Mouse (Mus musculus) MEL (cell line): Measurements from ENCODE around the gene Apba2. TPM values are rescaled to one million over a fixed set of nuclear protein-coding genes. Genes with fewer than 3 reads are reported as not detected.

ENCODE experiments used
- DNase-seq: peaks from one replicate; pipeline ENCODE4 v3.0.0; 2011; ENCODE audit warnings: low read depth, low spot score
- H3K27ac ChIP-seq: 2 replicates; pipeline ENCODE4 v1.5.1; 2012; ENCODE audit warnings: low read depth, mild to moderate bottlenecking, control low read depth, low read length, moderate library complexity; ENCODE audit not compliant: control insufficient read depth
- H3K27me3 ChIP-seq, 2 experiments: fragments of 150-350 bp in 1 of 2; sonication (generic) in 1 of 2; 2 replicates each; pipeline ENCODE4 v1.6.1; 2012; ENCODE audit warnings: low read length in 2 of 2, mild to moderate bottlenecking in 2 of 2, improper control_type of control experiment in 1 of 2, moderate library complexity in 1 of 2; ENCODE audit not compliant: insufficient read depth in 2 of 2, control insufficient read depth in 1 of 2
- H3K36me3 ChIP-seq, 2 experiments: 2 replicates each; pipeline ENCODE4 v1.6.1; 2012 to 2014; ENCODE audit warnings: low read length in 2 of 2, improper control_type of control experiment in 1 of 2, inconsistent platforms in 1 of 2, mild to moderate bottlenecking in 1 of 2; ENCODE audit not compliant: insufficient read depth in 2 of 2, control insufficient read depth in 1 of 2
- H3K4me1 ChIP-seq, 2 experiments: fragments of 150-350 bp in 1 of 2; sonication (generic) in 1 of 2; 2 replicates each; pipeline ENCODE4 v1.6.1; 2012; ENCODE audit warnings: low read length in 2 of 2, improper control_type of control experiment in 1 of 2, mild to moderate bottlenecking in 1 of 2; ENCODE audit not compliant: insufficient read depth in 2 of 2, control insufficient read depth in 1 of 2
- H3K4me3 ChIP-seq, 2 experiments: fragments of 150-350 bp in 1 of 2; sonication (generic) in 1 of 2; 2 replicates each; pipeline ENCODE4 v1.5.1; 2012; ENCODE audit warnings: low read depth in 2 of 2, low read length in 2 of 2, mild to moderate bottlenecking in 2 of 2, moderate library complexity in 2 of 2, control low read depth in 1 of 2, improper control_type of control experiment in 1 of 2; ENCODE audit not compliant: control insufficient read depth in 1 of 2, insufficient read depth in 1 of 2
- H3K79me2 ChIP-seq: 2 replicates; pipeline ENCODE4 v1.6.1; 2012; ENCODE audit warnings: mild to moderate bottlenecking, low read length, moderate library complexity; ENCODE audit not compliant: control insufficient read depth, poor library complexity, insufficient read depth
- H3K9ac ChIP-seq: 2 replicates; pipeline ENCODE4 v1.6.1; 2012; ENCODE audit warnings: low read depth, mild to moderate bottlenecking, control low read depth, low read length, moderate library complexity; ENCODE audit not compliant: control insufficient read depth, poor library complexity, severe bottlenecking
- H3K9me3 ChIP-seq: fragments of 150-350 bp; sonication (generic); replicated peaks from 2 replicates; pipeline ENCODE4 v1.6.1; 2012; ENCODE audit warnings: mild to moderate bottlenecking, low read length, improper control_type of control experiment, moderate library complexity; ENCODE audit not compliant: insufficient read depth
- BHLHE40 ChIP-seq: IDR thresholded peaks from 2 replicates; pipeline ENCODE4 v1.6.1; 2012; ENCODE audit warnings: low read depth, mild to moderate bottlenecking, inconsistent platforms, low read length, improper control_type of control experiment, borderline replicate concordance
- CHD1 ChIP-seq: IDR thresholded peaks from 2 replicates; pipeline ENCODE4 v1.6.1; 2012; ENCODE audit warnings: low read depth, mild to moderate bottlenecking, inconsistent platforms, low read length, improper control_type of control experiment
- CTCF ChIP-seq, 3 experiments: IDR thresholded peaks in 2 of 3; conservative IDR thresholded peaks in 1 of 3; 2 replicates each; pipeline ENCODE4 v1.5.1; 2011 to 2012; ENCODE audit warnings: low read length in 3 of 3, low read depth in 2 of 3, mild to moderate bottlenecking in 2 of 3, improper control_type of control experiment in 1 of 3, inconsistent platforms in 1 of 3, mixed read lengths in 1 of 3, moderate library complexity in 1 of 3; ENCODE audit not compliant: control insufficient read depth in 1 of 3, insufficient read depth in 1 of 3, poor library complexity in 1 of 3, severe bottlenecking in 1 of 3
- E2F4 ChIP-seq: IDR thresholded peaks from 2 replicates; pipeline ENCODE4 v1.6.1; 2011; ENCODE audit warnings: low read depth, low read length, improper control_type of control experiment, borderline replicate concordance
- MXI1 ChIP-seq: IDR thresholded peaks from 2 replicates; pipeline ENCODE4 v1.6.1; 2011; ENCODE audit warnings: mild to moderate bottlenecking, low read depth, low read length, improper control_type of control experiment
- MYB ChIP-seq: IDR thresholded peaks from 2 replicates; pipeline ENCODE4 v1.6.1; 2011; ENCODE audit warnings: mild to moderate bottlenecking, low read depth, low read length, improper control_type of control experiment
- MYC ChIP-seq: IDR thresholded peaks from 2 replicates; pipeline ENCODE4 v1.6.1; 2011; ENCODE audit warnings: low read depth, mild to moderate bottlenecking, low read length, improper control_type of control experiment, moderate library complexity
- NELFE ChIP-seq: IDR thresholded peaks from 2 replicates; pipeline ENCODE4 v1.6.1; 2011; ENCODE audit warnings: low read depth, low read length, improper control_type of control experiment
- POLR2A ChIP-seq, 2 experiments: IDR thresholded peaks; 2 replicates each; pipeline ENCODE4 v1.6.1; 2011 to 2012; ENCODE audit warnings: low read length in 2 of 2, mild to moderate bottlenecking in 2 of 2, control low read depth in 1 of 2, improper control_type of control experiment in 1 of 2, low read depth in 1 of 2, moderate library complexity in 1 of 2; ENCODE audit not compliant: control insufficient read depth in 1 of 2, insufficient read depth in 1 of 2, poor library complexity in 1 of 2
- POLR2AphosphoS5 ChIP-seq: IDR thresholded peaks from 2 replicates; pipeline ENCODE4 v1.6.1; 2012; ENCODE audit warnings: low read depth, borderline replicate concordance, mild to moderate bottlenecking, inconsistent platforms, low read length, moderate library complexity, mixed read lengths
- SIN3A ChIP-seq: IDR thresholded peaks from 2 replicates; pipeline ENCODE4 v1.6.1; 2012; ENCODE audit warnings: low read length, improper control_type of control experiment, inconsistent platforms
- SMC3 ChIP-seq: IDR thresholded peaks from 2 replicates; pipeline ENCODE4 v1.6.1; 2011; ENCODE audit warnings: low read depth, low read length, improper control_type of control experiment
- TBP ChIP-seq: IDR thresholded peaks from 2 replicates; pipeline ENCODE4 v1.8.0; 2011; ENCODE audit warnings: low read depth, low read length, improper control_type of control experiment
- TCF12 ChIP-seq: IDR thresholded peaks from 2 replicates; pipeline ENCODE4 v1.6.1; 2014; ENCODE audit warnings: low read depth, mild to moderate bottlenecking, inconsistent platforms, low read length, improper control_type of control experiment, moderate library complexity
- ZC3H11A ChIP-seq: IDR thresholded peaks from 2 replicates; pipeline ENCODE4 v1.6.1; 2012; ENCODE audit warnings: low read depth, mild to moderate bottlenecking, inconsistent platforms, low read length, improper control_type of control experiment
- ZMIZ1 ChIP-seq: IDR thresholded peaks from 2 replicates; pipeline ENCODE4 v1.6.1; 2012; ENCODE audit warnings: low read depth, mild to moderate bottlenecking, inconsistent platforms, low read length, improper control_type of control experiment, moderate library complexity
- polyA plus RNA-seq, 2 experiments: library from polyadenylated mRNA; stranded (reverse) in 1 of 2; unstranded in 1 of 2; fragments of >175 nt in 1 of 2; fragments of >200 nt in 1 of 2; gene quantifications; 2 replicates each; pipeline versions ENCODE4 v1.2.1 to v1.2.4; 2012; ENCODE audit warnings: low replicate concordance in 2 of 2, low read depth in 1 of 2; ENCODE audit not compliant: insufficient read length in 2 of 2, insufficient read depth in 1 of 2, missing spikeins in 1 of 2
- total RNA-seq: library from RNA; depleted of rRNA; stranded (reverse); fragments of 300-350 nt; gene quantifications from 2 replicates; pipeline ENCODE4 v1.2.3, GENCODE M21; 2012

Apba2 gene
- total and polyA plus RNA-seq, 3 experiments: not detected

DNA sequence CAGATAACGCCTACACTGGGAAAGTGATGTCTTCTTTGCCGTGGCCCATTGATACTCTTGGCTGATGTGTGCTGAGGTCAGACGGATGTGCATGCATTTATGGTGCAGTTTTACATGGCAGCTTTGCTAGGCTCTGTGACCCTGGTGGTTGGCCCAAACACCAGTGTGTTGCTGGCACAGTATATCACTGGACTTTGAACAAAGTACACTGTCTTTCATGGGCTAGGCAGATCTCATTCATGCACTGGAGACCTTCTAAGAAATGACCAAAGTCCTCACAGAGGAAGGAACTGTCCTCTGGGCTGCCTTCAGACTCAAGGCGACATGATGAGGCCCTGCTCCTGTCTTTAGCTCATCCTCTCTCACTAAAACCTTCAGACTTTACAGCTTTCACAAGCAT, 166.5 kb downstream of the Apba2 start:
- H3K9ac ChIP-seq: no peak overlapping the region
- H3K27me3 ChIP-seq: no peaks in the 10 kb centered on the region
- no peak overlapping the region for H3K27ac ChIP-seq
- H3K36me3 ChIP-seq: no peaks in the 10 kb centered on the region
- no peak for DNase-seq
- H3K4me1 ChIP-seq: no peaks in the 10 kb centered on the region
- H3K4me3 ChIP-seq: no peak overlapping the region
- H3K9me3 ChIP-seq: no peaks in the 10 kb centered on the region
- no peaks in the 10 kb centered on the region for H3K79me2 ChIP-seq
- TF ChIP-seq MXI1 (no peak), ZC3H11A (no peak), NELFE (no peak), CHD1 (no peak), POLR2A (IDR thresholded peaks at IDR 0.05; ENCODE audit: control insufficient read depth in 1 of 2, insufficient read depth in 1 of 2, low read depth in 1 of 2, low read length in 2 of 2, poor library complexity in 1 of 2) (no peak), BHLHE40 (no peak), E2F4 (no peak), SIN3A (no peak), CTCF (IDR thresholded peaks at IDR 0.05 in 2 of 3, conservative IDR thresholded peaks at IDR 0.05 in 1 of 3; ENCODE audit: control insufficient read depth in 1 of 3, insufficient read depth in 1 of 3, low read depth in 2 of 3, low read length in 3 of 3, poor library complexity in 1 of 3, severe bottlenecking in 1 of 3) (no peak), SMC3 (no peak), TCF12 (no peak), MYB (no peak), POLR2AphosphoS5 (no peak)

DNA sequence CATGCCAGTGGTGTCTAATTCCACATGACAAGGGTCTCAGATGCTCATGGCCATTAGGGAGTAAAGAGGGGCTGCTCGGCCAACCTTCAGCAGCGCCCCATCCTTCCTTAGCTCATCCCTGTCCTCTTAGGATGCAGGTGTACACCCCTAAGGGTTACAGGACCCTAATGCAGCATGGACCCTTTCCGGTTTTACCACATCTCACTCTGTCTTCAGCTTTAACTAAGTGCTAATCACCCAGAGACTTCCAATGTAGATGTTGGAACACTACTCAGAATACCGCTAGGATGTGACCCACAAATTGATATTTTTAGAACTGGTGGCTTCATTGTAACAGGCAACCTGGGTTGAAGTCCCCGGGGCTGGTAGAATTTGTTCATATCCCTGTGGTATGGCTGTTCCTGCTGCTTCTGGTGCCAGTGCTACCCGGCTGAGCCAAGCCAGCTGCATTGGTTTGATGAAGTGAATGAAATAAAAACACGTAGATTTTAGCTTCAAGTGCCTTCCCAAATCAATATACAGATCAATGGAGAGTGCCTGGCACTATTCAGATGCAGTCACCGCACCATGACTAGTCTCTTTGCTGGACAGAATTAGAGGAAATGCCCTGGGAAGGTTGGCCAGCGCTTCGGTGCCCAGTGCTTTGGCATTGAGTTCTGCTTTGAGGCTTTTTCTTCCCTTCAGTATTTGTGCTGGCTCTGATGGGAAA, 178.4 kb downstream of the Apba2 start:
- Histone ChIP-seq H3K4me1 (no peaks in the 10 kb centered on the region), H3K27me3 (no peaks in the 10 kb centered on the region)
- DNase-seq: no peak
- TF ChIP-seq TBP (no peak), NELFE (no peak), CTCF (IDR thresholded peaks at IDR 0.05 in 2 of 3, conservative IDR thresholded peaks at IDR 0.05 in 1 of 3; ENCODE audit: control insufficient read depth in 1 of 3, insufficient read depth in 1 of 3, low read depth in 2 of 3, low read length in 3 of 3, poor library complexity in 1 of 3, severe bottlenecking in 1 of 3) (no peak), ZC3H11A (no peak), MYC (no peak), ZMIZ1 (no peak)
- TF ChIP-seq, all 39 proteins: peak for 0
- Histone ChIP-seq H3K27ac (no peak overlapping the region), H3K9ac (no peak overlapping the region), H3K79me2 (no peaks in the 10 kb centered on the region), H3K4me3 (no peak overlapping the region), H3K36me3 (no peaks in the 10 kb centered on the region), H3K9me3 (no peaks in the 10 kb centered on the region)
